Mouse (Mus musculus) forebrain, embryonic 11.5 days (tissue): ENCODE results near the gene Medag. TPM values are rescaled to one million over a fixed set of nuclear protein-coding genes. Genes with fewer than 3 reads are reported as not detected.
A peak's percentile ranks its signal among the peaks of the same experiment; 100 is the strongest.

Source experiments
- ATAC-seq: fragments of 200-750 bp; cut with Nextera tagmentation; replicated peaks from 2 replicates; pipeline ENCODE4 v1.8.0; 2017; ENCODE audit warnings: moderate TSS enrichment; ENCODE audit not compliant: low FRiP score
- DNase-seq: peaks from one replicate; pipeline ENCODE4 v3.0.0-alpha.2; 2017; ENCODE audit warnings: low spot score
- H3K27ac ChIP-seq: fragments of 300-500 bp; sonication (generic); 2 replicates; pipeline ENCODE4 v1.5.1; 2014; ENCODE audit warnings: low read depth, low read length
- H3K27me3 ChIP-seq: fragments of 300-500 bp; sonication (generic); 2 replicates; pipeline ENCODE4 v1.6.1; 2014; ENCODE audit warnings: mild to moderate bottlenecking, low read length, mixed read lengths; ENCODE audit not compliant: control insufficient read depth, insufficient read depth
- H3K36me3 ChIP-seq: fragments of 300-500 bp; sonication (generic); 2 replicates; pipeline ENCODE4 v1.6.1; 2014; ENCODE audit warnings: mild to moderate bottlenecking, low read length, moderate library complexity, mixed read lengths; ENCODE audit not compliant: control insufficient read depth, insufficient read depth
- H3K4me1 ChIP-seq: fragments of 300-500 bp; sonication (generic); replicated peaks from 2 replicates; pipeline ENCODE4 v1.6.1; 2014; ENCODE audit warnings: low read length, mixed read lengths; ENCODE audit not compliant: control insufficient read depth, insufficient read depth
- H3K4me2 ChIP-seq: fragments of 300-500 bp; sonication (generic); 2 replicates; pipeline ENCODE4 v1.6.1; 2014; ENCODE audit warnings: low read depth, mild to moderate bottlenecking, low read length, moderate library complexity, mixed read lengths; ENCODE audit not compliant: severe bottlenecking
- H3K4me3 ChIP-seq: fragments of 300-500 bp; sonication (generic); 2 replicates; pipeline ENCODE4 v1.5.1; 2014; ENCODE audit warnings: low read depth, low read length
- H3K9ac ChIP-seq: fragments of 300-500 bp; sonication (generic); 2 replicates; pipeline ENCODE4 v1.6.1; 2014; ENCODE audit warnings: low read length
- H3K9me3 ChIP-seq: fragments of 300-500 bp; sonication (generic); 2 replicates; pipeline ENCODE4 v1.6.1; 2016; ENCODE audit warnings: low read length, mixed read lengths; ENCODE audit not compliant: control insufficient read depth
- WGBS: fragments of 180-500 bp; shearing (Covaris S2); extraction: QIAGEN DNeasy Blood & Tissue Kit; methylation state at CpG from one replicate; pipeline ENCODE4 v1.1.7; 2014; 5-methylcytosine and 5-hydroxymethylcytosine counted together
- polyA plus RNA-seq: library from polyadenylated mRNA; unstranded; fragments of >200 nt; fragmentation: Nextera tagmentation; extraction: Ambion mirVana; gene quantifications from 2 replicates; pipeline ENCODE4 v1.2.1, GENCODE M21; 2014

Gene Medag
- polyA plus RNA-seq, 1 experiment from 2014 or later, result 1.0 TPM

DNA sequence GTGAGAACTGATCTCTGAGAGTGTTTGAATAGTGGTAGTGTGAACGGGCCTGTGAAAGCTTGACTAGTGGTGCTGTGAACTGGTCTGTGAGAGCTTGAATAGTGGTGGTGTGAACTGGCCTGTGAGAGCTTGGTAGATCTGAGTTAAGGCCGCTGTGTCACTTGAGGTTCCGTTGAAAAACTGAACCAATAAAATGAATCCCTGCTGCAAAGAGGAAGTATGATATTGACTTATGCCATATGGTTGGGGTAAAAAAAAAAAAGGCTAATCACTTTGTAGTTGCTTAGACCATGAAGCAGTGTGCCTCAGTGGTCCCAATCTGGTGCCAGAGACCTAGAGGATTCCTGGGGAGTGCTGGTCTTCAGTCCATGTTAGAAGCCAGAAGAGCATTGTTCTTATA is 2.0 kb upstream of the Medag start:
- H3K9ac ChIP-seq, result no peak overlapping the region
- WGBS, result 91% methylated on average over 3 of the region's 3 CpGs
- H3K4me3 ChIP-seq, result no peak overlapping the region
- ATAC-seq, result no peak
- DNase-seq, result no peak
- H3K27me3 ChIP-seq, result peaks cover 9% of the 10 kb centered on the region; the same call in 1 of the 2 replicates
- H3K4me2 ChIP-seq, result no peak overlapping the region
- no peak overlapping the region for H3K27ac ChIP-seq
- H3K36me3 ChIP-seq, result no peaks in the 10 kb centered on the region
- peaks cover 8% of the 10 kb centered on the region; the same call in 1 of the 2 replicates for H3K4me1 ChIP-seq
- no peaks in the 10 kb centered on the region for H3K9me3 ChIP-seq

DNA sequence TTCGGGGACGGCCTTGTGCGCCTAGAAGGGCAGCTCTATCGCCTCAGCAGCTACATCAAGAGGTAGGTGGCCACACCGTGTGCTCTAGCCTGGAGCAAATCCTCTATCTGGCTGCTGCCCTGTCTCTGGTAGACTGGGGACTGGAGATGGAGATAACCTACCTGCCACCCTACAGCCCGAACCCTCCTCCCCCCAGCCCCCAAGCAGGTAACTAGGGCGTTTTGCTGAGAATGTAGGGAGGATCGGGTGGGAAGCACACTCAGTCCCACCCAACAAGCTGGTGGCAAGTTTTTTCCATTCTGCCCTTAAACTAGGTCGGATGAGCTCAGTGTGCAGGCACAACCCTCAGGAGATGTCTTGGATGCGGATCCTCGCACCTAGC is 636 bp downstream of the Medag start:
- peak overlapping the region; percentile 47 for H3K4me2 ChIP-seq
- peaks cover 9% of the 10 kb centered on the region; the same call in 1 of the 2 replicates for H3K27me3 ChIP-seq
- no peaks in the 10 kb centered on the region for H3K9me3 ChIP-seq
- H3K4me1 ChIP-seq, result peaks cover 8% of the 10 kb centered on the region; the same call in 1 of the 2 replicates
- H3K36me3 ChIP-seq, result no peaks in the 10 kb centered on the region
- H3K9ac ChIP-seq, result peak overlapping the region; percentile 43
- peak overlapping the region; percentile 14 for H3K4me3 ChIP-seq
- no peak overlapping the region for H3K27ac ChIP-seq
- WGBS, result 37% methylated on average over 11 of the region's 11 CpGs
- DNase-seq, result no peak
- no peak for ATAC-seq

DNA sequence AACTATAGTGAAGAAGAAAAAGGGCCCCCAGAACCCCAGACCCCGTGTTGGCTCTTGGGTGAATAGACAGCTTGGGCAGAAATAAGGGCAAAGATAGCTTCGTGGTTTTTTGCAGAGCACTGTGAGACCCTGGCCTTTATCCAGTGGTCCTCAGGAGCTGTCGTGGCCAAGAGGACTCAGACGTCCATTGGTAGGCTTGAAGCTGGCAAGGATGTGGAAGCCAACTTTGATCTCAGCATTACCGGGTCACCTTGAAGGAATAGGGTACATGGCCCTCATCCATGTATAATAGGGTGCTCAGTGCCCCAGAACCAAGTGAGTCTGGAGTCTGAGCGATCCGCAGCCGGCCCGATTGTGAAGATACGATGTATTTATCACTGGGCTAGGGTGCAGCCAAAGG is 1.1 kb downstream of the Medag start:
- no peak overlapping the region for H3K4me2 ChIP-seq
- DNase-seq (no peak), ATAC-seq (no peak)
- WGBS, result 92% methylated on average over 10 of the region's 10 CpGs
- no peak overlapping the region for H3K27ac ChIP-seq
- H3K4me3 ChIP-seq, result no peak overlapping the region
- H3K36me3 ChIP-seq, result no peaks in the 10 kb centered on the region
- peaks cover 9% of the 10 kb centered on the region; the same call in 1 of the 2 replicates for H3K27me3 ChIP-seq
- H3K4me1 ChIP-seq, result peaks cover 8% of the 10 kb centered on the region; the same call in 1 of the 2 replicates
- H3K9me3 ChIP-seq, result no peaks in the 10 kb centered on the region
- no peak overlapping the region for H3K9ac ChIP-seq

DNA sequence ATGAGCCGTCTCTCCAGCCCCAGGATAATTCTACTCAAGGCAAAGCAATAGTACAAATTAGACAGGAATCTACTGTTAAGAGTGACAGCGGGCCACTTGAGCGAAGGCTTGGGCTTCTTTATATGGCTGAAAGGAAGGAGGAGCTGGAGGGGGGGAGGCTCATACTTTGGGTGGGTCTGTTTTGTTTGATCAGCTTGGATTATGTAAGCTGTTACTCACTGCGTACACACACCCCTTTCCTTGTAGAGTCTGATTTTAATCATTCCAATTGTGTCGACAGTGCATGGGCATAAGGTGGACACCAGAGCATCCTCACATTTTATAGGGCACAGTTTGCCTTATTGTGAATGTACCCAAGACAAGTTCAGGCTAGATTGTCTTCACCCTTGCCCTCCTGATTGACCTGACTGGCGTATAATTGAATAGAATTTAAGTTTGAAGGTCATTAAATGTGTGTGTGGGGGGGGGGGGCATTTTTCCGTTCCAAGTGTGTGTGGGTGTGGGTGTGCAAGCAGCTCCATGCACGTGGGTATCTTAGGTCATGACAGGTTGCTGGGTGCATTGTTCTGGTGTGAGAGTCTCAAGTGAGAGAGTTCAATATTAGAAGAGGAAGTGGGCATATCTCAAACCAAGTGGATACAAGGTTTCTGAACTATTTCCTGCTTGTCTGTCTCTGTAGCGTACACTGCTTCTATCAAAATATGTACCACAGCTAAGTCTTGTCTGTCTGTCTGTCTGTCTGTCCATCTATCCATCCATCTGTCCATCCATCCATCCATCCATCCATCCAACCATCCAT is 3.0 kb downstream of the Medag start:
- Histone ChIP-seq H3K4me3 (no peak overlapping the region), H3K4me2 (no peak overlapping the region), H3K36me3 (no peaks in the 10 kb centered on the region), H3K27me3 (peaks cover 9% of the 10 kb centered on the region; the same call in 1 of the 2 replicates), H3K27ac (no peak overlapping the region), H3K9me3 (no peaks in the 10 kb centered on the region), H3K9ac (no peak overlapping the region), H3K4me1 (peaks cover 8% of the 10 kb centered on the region; the same call in 1 of the 2 replicates)
- WGBS, result 86% methylated on average over 9 of the region's 9 CpGs
- DNase-seq (no peak), ATAC-seq (no peak)

DNA sequence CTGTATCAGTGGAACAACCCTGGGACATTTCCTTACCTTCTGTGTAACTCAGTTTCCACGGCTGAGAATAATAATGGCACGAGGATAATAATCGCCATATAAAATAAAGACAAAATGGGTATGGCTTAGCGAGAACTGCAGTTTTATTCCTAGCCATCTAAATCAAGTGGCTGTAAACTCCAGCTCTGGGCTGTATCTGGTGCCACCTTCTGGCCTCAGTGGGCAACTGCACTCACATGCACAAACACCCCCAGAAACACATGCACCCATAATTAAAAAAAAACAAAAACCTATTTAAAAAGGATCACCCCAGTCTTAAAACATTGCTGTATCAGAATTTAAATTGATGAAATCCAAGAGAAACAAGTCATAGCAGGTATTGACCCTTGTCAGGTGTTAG is 5.8 kb downstream of the Medag start:
- no peak overlapping the region for H3K4me3 ChIP-seq
- no peaks in the 10 kb centered on the region for H3K9me3 ChIP-seq
- H3K4me2 ChIP-seq, result no peak overlapping the region
- H3K27ac ChIP-seq, result no peak overlapping the region
- 97% methylated on average over 4 of the region's 4 CpGs for WGBS
- no peak for ATAC-seq
- no peaks in the 10 kb centered on the region for H3K4me1 ChIP-seq
- H3K9ac ChIP-seq, result no peak overlapping the region
- peaks cover 4% of the 10 kb centered on the region; the same call in 1 of the 2 replicates for H3K27me3 ChIP-seq
- H3K36me3 ChIP-seq, result no peaks in the 10 kb centered on the region
- no peak for DNase-seq

DNA sequence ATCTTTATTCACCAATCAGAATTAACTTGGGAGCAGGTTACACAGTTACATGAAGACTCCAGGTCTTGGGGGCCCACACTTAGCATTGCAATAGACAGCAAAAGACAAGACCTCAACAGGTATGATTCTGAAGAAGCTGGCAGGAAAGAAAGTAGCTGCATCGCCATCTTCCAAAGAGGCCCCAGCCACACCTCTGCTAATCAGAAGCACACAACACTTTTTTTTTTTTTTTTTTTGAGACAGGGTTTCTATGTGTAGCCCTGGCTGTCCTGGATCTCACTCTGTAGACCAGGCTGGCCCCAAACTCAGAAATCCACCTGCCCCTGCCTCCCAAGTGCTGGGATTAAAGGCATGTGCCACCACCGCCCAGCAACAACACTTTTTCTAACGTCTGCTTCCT is 15.0 kb downstream of the Medag start:
- DNase-seq (no peak), ATAC-seq (no peak)
- Histone ChIP-seq H3K4me1 (peaks cover 12% of the 10 kb centered on the region), H3K4me2 (no peak overlapping the region), H3K9ac (no peak overlapping the region), H3K27me3 (no peaks in the 10 kb centered on the region), H3K27ac (no peak overlapping the region), H3K9me3 (no peaks in the 10 kb centered on the region), H3K4me3 (no peak overlapping the region), H3K36me3 (no peaks in the 10 kb centered on the region)
- WGBS, result 94% methylated on average over 3 of the region's 3 CpGs

DNA sequence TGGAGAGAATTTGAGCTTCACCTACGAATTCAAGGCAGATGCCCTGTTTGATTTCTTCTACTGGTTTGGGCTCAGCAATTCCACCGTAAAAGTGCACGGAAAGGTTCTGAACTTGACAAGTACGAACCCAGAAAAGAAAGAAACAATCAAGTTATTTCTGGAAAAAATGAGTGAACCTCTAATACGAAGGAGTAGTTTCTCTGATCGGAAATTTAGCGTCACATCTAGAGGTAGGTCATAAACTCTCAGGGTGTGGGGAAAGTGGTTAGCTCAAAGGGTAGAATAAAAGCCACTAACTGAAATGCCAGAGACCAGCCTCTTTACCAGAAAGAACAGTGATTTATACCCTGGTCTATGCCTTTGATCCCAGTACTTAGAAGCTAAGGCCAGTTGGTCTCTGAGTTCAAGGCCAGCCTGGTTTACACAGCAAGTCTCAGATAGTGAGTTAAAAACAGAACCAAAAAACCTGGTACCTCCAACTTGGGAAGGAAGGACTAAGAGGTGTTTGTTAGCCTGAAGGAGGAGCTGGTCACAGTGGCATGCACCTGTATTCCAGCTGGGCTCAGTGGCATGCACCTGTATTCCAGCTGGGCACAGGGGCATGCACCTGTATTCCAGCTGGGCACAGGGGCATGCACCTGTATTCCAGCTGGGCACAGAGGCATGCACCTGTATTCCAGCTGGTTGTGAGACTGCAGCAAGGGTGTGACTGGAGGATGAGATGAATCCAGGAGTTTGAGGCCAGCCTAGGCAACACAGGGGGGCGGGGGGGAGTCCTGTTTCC is 15.9 kb downstream of the Medag start:
- peak overlapping the region; percentile 75; the same call in 1 of the 2 replicates for H3K27ac ChIP-seq
- WGBS, result 95% methylated on average over 8 of the region's 8 CpGs
- DNase-seq, result no peak
- peaks cover 12% of the 10 kb centered on the region for H3K4me1 ChIP-seq
- no peak overlapping the region for H3K4me2 ChIP-seq
- H3K9ac ChIP-seq, result no peak overlapping the region
- no peak overlapping the region for H3K4me3 ChIP-seq
- H3K36me3 ChIP-seq, result no peaks in the 10 kb centered on the region
- no peak for ATAC-seq
- H3K9me3 ChIP-seq, result no peaks in the 10 kb centered on the region
- H3K27me3 ChIP-seq, result no peaks in the 10 kb centered on the region

DNA sequence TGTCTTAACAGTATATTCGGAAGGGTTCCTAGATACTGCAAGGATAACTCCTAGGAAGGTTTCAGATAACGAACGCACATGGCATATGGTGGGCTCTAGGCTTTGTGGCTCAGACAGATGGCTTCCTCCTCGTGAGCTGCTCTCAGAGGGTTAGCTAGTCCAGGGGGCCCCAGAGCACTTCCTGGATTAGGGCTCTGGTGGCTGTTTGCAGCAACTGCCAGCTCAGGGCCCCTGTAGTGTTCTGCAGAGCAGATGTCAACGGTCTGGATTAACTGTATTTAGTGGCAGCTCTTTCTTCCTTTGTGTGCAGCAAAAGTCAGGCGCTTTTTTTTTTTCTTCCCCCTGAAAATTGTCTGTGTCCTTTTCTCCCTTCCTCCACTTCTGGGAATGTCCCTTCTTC is 16.8 kb downstream of the Medag start:
- no peaks in the 10 kb centered on the region for H3K36me3 ChIP-seq
- WGBS, result 9% methylated on average over 6 of the region's 6 CpGs
- peak overlapping the region; percentile 16; the same call in 1 of the 2 replicates for H3K4me2 ChIP-seq
- H3K9ac ChIP-seq, result peak overlapping the region; percentile 33
- H3K27me3 ChIP-seq, result no peaks in the 10 kb centered on the region
- H3K9me3 ChIP-seq, result no peaks in the 10 kb centered on the region
- H3K27ac ChIP-seq, result peak overlapping the region; percentile 75
- ATAC-seq, result peak; percentile 84
- no peak overlapping the region for H3K4me3 ChIP-seq
- H3K4me1 ChIP-seq, result peaks cover 12% of the 10 kb centered on the region
- peak; percentile 70 for DNase-seq
